Mouse (Mus musculus) heart, embryonic 16.5 days (tissue): ENCODE data around the gene Synj1. TPM values are rescaled to one million over a fixed set of nuclear protein-coding genes. Genes with fewer than 3 reads are reported as not detected.

Source experiments
- ATAC-seq: fragments of 200-750 bp; cut with Nextera tagmentation; replicated peaks from 2 replicates; pipeline ENCODE4 v1.8.0; 2017; ENCODE audit warnings: moderate number of reproducible peaks; ENCODE audit not compliant: insufficient read depth, low FRiP score; ENCODE audit errors: extremely low read depth
- H3K27ac ChIP-seq: fragments of 300-500 bp; sonication (generic); 2 replicates; pipeline ENCODE4 v1.5.1; 2014; ENCODE audit warnings: mild to moderate bottlenecking, low read length, control low read depth, moderate library complexity
- H3K27me3 ChIP-seq: fragments of 300-500 bp; sonication (generic); 2 replicates; pipeline ENCODE4 v1.6.1; 2014; ENCODE audit warnings: low read length, mixed read lengths; ENCODE audit not compliant: control insufficient read depth, insufficient read depth
- H3K36me3 ChIP-seq: fragments of 300-500 bp; sonication (generic); 2 replicates; pipeline ENCODE4 v1.6.1; 2014; ENCODE audit not compliant: control insufficient read depth, insufficient read depth
- H3K4me1 ChIP-seq: fragments of 300-500 bp; sonication (generic); 2 replicates; pipeline ENCODE4 v1.6.1; 2014; ENCODE audit warnings: low read length, mixed read lengths; ENCODE audit not compliant: control insufficient read depth, insufficient read depth
- H3K4me2 ChIP-seq: fragments of 300-500 bp; sonication (generic); 2 replicates; pipeline ENCODE4 v1.6.1; 2014; ENCODE audit warnings: low read depth, mild to moderate bottlenecking, control low read depth, low read length
- H3K4me3 ChIP-seq: fragments of 300-500 bp; sonication (generic); 2 replicates; pipeline ENCODE4 v1.5.1; 2014; ENCODE audit warnings: mild to moderate bottlenecking, control low read depth, low read length
- H3K9ac ChIP-seq: fragments of 300-500 bp; sonication (generic); 2 replicates; pipeline ENCODE4 v1.6.1; 2014; ENCODE audit warnings: low read length, control low read depth
- H3K9me3 ChIP-seq: fragments of 300-500 bp; sonication (generic); replicated peaks from 2 replicates; pipeline ENCODE4 v1.6.1; 2016; ENCODE audit warnings: low read length; ENCODE audit not compliant: control insufficient read depth
- WGBS: fragments of 180-500 bp; shearing (Covaris S2); extraction: QIAGEN DNeasy Blood & Tissue Kit; methylation state at CpG from one replicate; pipeline ENCODE4 v1.1.7; 2014; 5-methylcytosine and 5-hydroxymethylcytosine counted together
- polyA plus RNA-seq: library from polyadenylated mRNA; unstranded; fragments of >200 nt; fragmentation: Nextera tagmentation; extraction: Ambion mirVana; gene quantifications from 2 replicates; pipeline ENCODE4 v1.2.1, GENCODE M21; 2015

The Synj1 gene
- polyA plus RNA-seq, 1 experiment from 2014 or later = 10.8 TPM

DNA sequence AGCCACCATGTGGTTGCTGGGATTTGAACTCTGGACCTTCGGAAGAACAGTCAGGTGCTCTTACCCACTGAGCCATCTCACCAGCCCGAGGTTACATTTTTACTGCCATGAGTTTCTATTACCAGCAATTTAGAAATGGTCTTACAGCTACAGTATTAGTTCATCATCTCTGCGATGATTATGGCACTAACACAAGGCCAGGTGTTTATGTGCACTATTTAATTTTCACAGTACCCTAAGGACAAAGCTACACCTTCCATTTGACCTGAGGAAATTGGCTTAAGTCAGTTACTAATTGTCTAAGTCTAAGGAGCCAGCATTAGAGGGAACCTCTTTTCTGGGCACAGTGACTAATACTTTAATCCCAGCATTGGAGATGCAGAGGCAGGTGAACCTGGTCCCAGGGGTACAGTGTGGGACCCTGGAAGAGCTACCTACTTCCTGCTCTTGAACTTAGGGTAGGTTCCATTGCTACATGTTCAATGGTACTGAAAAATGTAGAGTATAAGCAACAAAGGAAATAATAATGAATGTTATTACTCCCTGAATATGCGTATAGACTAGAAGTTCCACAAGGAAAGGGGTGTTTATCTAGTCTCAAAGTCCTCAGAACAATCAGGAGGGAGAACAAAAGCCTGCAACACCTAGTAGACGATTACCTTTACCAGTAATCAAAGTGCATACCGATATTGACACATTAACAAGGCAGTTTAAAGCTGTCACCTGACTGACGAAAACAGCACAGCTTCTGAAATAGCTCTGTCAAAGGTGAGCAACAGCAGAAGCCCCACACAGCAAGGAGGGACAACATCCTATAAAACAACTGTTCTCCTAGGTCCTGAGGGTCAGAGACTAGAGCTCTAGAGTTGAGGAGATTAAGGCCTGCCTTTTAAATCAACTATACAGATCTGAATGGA, 14.5 kb downstream of the Synj1 start:
- no peak overlapping the region for H3K9ac ChIP-seq
- no peak overlapping the region for H3K27ac ChIP-seq
- H3K4me3 ChIP-seq = no peak overlapping the region
- H3K4me2 ChIP-seq = no peak overlapping the region
- H3K27me3 ChIP-seq = no peaks in the 10 kb centered on the region
- H3K9me3 ChIP-seq = no peaks in the 10 kb centered on the region
- 76% methylated on average over 7 of the region's 7 CpGs for WGBS
- ATAC-seq = no peak
- H3K4me1 ChIP-seq = peaks cover 12% of the 10 kb centered on the region
- H3K36me3 ChIP-seq = no peaks in the 10 kb centered on the region

DNA sequence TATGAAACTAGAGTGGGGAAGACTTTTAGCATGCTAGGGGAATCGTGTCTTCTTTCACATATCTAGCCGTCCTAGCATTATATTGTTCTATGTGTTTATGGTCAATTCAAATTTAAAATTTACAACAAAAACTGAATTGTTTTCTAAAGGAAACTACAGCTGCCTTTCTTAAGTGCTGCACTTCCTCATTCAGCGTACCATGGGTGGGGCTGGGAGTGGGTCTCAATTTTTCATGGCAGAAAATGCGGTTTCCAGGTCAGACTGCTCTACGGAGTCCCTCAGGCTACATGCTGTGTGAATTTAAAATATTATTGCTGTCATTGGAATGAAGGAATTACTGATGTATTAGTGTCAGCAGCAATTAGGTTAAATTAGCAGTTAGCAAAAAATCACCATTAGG, 15.6 kb downstream of the Synj1 start:
- no peak for ATAC-seq
- Histone ChIP-seq H3K27me3 (no peaks in the 10 kb centered on the region), H3K4me2 (no peak overlapping the region), H3K27ac (no peak overlapping the region), H3K36me3 (peaks cover 4% of the 10 kb centered on the region), H3K4me3 (no peak overlapping the region), H3K9ac (no peak overlapping the region), H3K4me1 (peaks cover 12% of the 10 kb centered on the region), H3K9me3 (no peaks in the 10 kb centered on the region)
- 69% methylated on average over 5 of the region's 5 CpGs for WGBS

DNA sequence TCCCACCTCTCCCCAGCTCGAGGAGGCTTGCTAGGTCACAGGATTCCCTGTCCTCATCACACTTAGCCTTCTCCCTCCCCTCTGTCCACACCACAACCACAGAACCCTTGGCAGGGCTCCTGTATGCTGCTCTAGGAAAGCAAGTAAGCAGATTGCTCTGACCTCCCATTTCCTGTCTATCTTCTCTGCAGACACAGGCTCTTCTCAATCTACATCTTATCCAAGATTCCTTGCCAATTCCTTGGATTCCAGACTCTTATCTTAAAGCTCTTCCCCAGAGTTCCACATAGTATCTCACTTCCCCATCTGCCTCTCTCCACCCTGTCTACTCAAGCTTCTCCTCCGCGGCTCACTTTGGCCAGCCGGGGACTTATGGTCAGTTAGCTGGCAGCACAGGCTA, 16.1 kb downstream of the Synj1 start:
- Histone ChIP-seq H3K36me3 (peaks cover 4% of the 10 kb centered on the region), H3K9me3 (no peaks in the 10 kb centered on the region), H3K4me2 (0 out of 2 replicates have a peak overlapping the region, but pooled peaks have one; percentile 1), H3K4me1 (peaks cover 12% of the 10 kb centered on the region), H3K27ac (peak overlapping the region; percentile 43), H3K4me3 (no peak overlapping the region), H3K27me3 (no peaks in the 10 kb centered on the region), H3K9ac (0 out of 2 replicates have a peak overlapping the region, but pooled peaks have one; percentile 35)
- 19% methylated on average over 4 of the region's 4 CpGs for WGBS
- no peak for ATAC-seq

DNA sequence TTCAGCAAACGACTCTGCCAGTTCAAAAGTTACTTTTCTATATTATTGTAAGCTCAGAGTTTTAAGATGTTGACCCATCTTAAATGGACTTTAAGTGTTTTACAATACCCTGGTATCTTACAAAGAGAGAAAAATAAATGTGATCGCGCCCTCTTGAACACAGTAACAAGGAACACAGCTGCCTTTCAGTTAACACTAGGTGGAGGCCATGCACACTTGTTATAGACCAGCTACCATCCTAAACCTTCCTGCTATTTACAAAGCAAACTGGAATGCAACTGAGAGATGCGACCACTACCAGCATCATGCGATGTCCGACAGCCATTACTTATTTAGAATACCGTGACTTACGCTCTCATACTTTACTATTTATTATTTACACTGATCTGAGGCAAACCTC, 21.9 kb downstream of the Synj1 start:
- Histone ChIP-seq H3K27me3 (no peaks in the 10 kb centered on the region), H3K9me3 (no peaks in the 10 kb centered on the region), H3K4me3 (no peak overlapping the region), H3K9ac (no peak overlapping the region), H3K27ac (no peak overlapping the region), H3K4me2 (no peak overlapping the region), H3K36me3 (peaks cover 4% of the 10 kb centered on the region), H3K4me1 (no peaks in the 10 kb centered on the region)
- 93% methylated on average over 8 of the region's 8 CpGs for WGBS
- ATAC-seq = no peak

DNA sequence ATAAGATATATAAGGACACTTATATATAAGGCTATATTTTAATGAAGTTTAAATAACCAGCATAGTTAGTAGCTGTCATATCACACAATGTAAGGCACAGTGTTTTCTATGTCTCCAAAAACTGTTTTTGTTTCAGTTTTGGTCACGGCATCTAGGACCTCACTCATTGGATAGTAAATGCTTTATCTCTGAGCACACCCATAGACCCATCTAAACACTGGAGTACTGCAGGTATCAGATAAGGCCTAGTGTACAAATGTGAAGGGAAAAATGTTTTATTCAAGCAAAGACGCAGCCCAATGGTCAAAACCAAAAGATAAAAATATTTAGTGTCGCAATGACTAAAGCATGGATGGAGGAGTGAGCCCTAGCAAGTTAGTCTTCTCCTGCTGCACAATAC, 22.4 kb downstream of the Synj1 start:
- Histone ChIP-seq H3K27me3 (no peaks in the 10 kb centered on the region), H3K9me3 (no peaks in the 10 kb centered on the region), H3K4me1 (no peaks in the 10 kb centered on the region), H3K9ac (no peak overlapping the region), H3K4me3 (no peak overlapping the region), H3K4me2 (no peak overlapping the region), H3K36me3 (peaks cover 4% of the 10 kb centered on the region), H3K27ac (no peak overlapping the region)
- 86% methylated on average over 3 of the region's 3 CpGs for WGBS
- ATAC-seq = no peak

DNA sequence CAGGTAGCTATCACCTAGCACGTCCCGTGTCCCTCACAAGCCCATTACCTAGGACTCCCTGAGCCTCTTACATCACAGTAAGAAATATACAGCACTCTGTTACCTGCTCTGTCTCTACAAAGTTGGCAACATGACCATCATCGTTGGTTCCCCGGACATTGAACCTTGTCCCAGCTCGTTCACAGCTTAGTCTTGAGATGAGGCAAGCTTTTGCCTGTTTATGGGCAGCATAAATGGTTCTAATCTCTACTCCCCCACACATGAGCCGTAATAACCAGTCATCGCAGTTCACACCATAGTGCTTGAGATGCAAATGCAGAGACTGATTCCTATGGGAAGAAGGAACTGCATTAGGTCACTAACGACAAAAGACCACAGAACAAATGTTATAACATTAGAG, 23.1 kb downstream of the Synj1 start:
- Histone ChIP-seq H3K4me2 (no peak overlapping the region), H3K9me3 (no peaks in the 10 kb centered on the region), H3K36me3 (peaks cover 4% of the 10 kb centered on the region), H3K27ac (no peak overlapping the region), H3K4me3 (no peak overlapping the region), H3K4me1 (no peaks in the 10 kb centered on the region), H3K9ac (no peak overlapping the region), H3K27me3 (no peaks in the 10 kb centered on the region)
- WGBS = 89% methylated on average over 8 of the region's 8 CpGs
- no peak for ATAC-seq

DNA sequence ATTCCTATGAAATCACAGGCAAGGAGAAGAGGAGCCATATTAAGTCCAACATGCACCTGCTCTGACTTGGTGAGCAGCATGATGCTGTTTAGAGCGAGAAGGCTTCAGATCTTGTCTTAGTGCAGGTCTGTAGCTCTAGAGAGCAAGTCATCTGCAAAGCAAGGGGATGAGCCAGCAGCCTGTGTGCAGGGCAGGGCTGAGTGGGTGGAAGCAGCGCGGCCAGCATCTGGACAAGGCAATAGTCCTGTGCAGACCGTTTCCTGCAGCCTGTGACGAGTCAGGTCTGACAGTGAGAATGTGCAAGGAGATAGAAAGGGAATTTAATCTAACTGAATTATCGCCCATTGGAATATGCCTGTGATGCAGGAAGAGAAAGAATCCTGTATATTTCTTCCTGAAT, 40.1 kb downstream of the Synj1 start:
- Histone ChIP-seq H3K27me3 (no peaks in the 10 kb centered on the region), H3K9me3 (no peaks in the 10 kb centered on the region), H3K36me3 (peaks cover 9% of the 10 kb centered on the region; the same call in 1 of the 2 replicates)

DNA sequence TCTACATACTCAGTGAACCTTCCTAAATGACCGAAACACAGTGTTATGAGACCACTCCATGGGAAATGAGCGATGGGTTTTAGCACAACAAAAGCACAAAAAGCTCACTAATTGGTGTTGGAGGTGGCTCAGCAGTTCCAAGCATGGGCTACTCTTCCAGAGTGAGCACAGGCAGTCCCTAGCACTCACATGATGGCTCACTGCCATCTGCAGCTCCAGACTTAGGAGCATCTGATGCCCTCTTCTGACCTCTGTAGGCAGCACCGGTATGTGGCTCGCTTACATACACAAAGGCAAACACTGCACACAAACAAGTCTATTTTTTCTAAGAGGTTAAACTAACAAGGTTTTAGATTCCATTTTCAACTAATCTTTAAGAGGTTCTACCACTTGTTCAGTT, 44.9 kb downstream of the Synj1 start:
- Histone ChIP-seq H3K36me3 (peaks cover 13% of the 10 kb centered on the region), H3K9ac (no peak overlapping the region), H3K27me3 (no peaks in the 10 kb centered on the region), H3K4me2 (no peak overlapping the region), H3K4me1 (no peaks in the 10 kb centered on the region), H3K9me3 (no peaks in the 10 kb centered on the region), H3K27ac (no peak overlapping the region), H3K4me3 (no peak overlapping the region)
- ATAC-seq = no peak
- 73% methylated on average over 4 of the region's 4 CpGs for WGBS

More for the DNA sequence above, 40.1 kb downstream of the Synj1 start:
- H3K27ac ChIP-seq = no peak overlapping the region
- 64% methylated on average over 6 of the region's 6 CpGs for WGBS
- H3K9ac ChIP-seq = no peak overlapping the region
- ATAC-seq = no peak
- H3K4me2 ChIP-seq = no peak overlapping the region
- H3K4me3 ChIP-seq = no peak overlapping the region
- no peaks in the 10 kb centered on the region for H3K4me1 ChIP-seq

DNA sequence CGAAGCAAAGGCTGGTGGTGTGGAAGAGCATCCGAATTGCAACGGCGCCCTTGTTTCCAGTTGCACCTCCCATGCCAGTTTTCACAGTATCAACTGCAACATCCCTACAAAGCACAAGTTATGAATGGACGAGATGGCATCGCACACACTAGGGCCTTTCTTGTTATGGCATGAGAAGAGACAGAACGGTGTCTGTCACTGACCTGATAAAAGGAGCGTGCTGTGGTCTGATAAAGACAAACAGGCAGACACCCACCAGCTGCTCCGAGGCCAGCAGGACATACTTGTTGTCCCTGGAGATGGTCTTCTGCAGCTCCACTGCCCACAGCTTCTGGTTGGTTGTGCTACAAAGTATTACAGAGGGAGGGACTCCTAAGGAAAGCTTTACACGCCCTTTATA, 46.8 kb downstream of the Synj1 start:
- H3K4me3 ChIP-seq = no peak overlapping the region
- H3K27me3 ChIP-seq = no peaks in the 10 kb centered on the region
- H3K9ac ChIP-seq = no peak overlapping the region
- WGBS = 70% methylated on average over 10 of the region's 10 CpGs
- no peak overlapping the region for H3K27ac ChIP-seq
- no peaks in the 10 kb centered on the region for H3K9me3 ChIP-seq
- ATAC-seq = no peak
- H3K4me2 ChIP-seq = no peak overlapping the region
- H3K36me3 ChIP-seq = peaks cover 16% of the 10 kb centered on the region
- no peaks in the 10 kb centered on the region for H3K4me1 ChIP-seq
